Mouse (Mus musculus): ENCODE measurements at regions not wholly inside any gene's neighbourhood (a gene's known extent, or its start where the extent isn't known, plus 50 kb on each side); places are given as distances from the start of the nearest gene placed in this dataset.

DNA sequence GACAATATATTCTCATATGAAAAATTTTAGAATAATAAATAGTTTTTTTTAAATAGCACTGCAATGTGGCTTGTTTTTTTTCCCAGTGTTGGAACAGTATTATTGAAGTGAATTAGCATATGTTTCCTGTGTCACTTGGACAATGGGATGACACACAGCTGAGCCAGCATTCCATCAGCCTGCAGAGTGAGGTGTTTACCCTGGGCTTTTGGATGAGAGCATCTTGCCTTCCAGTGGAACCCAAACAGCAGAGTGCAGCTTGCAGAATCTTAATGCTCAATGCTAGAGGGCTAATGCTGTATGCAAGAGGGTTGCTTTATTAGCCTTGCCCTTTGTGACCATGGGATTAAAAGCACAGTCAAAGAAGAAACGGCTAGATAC, 205.1 kb downstream of the Rnf152 start:
- TF ChIP-seq CTCF (IDR thresholded peaks at IDR 0.05; ENCODE audit: control insufficient read depth, insufficient read depth, low read length) (no peak), POLR2A (IDR thresholded peaks at IDR 0.05; ENCODE audit: borderline replicate concordance, control insufficient read depth, low read depth, low read length) (no peak)
